Mouse (Mus musculus): Measurements from ENCODE around the gene Rspo1. TPM values are rescaled to one million over a fixed set of nuclear protein-coding genes. Genes with fewer than 3 reads are reported as not detected.

Gene Rspo1
- total and polyA plus RNA-seq, 3 experiments: 0.25 to 0.50 (median 0.31) TPM

DNA sequence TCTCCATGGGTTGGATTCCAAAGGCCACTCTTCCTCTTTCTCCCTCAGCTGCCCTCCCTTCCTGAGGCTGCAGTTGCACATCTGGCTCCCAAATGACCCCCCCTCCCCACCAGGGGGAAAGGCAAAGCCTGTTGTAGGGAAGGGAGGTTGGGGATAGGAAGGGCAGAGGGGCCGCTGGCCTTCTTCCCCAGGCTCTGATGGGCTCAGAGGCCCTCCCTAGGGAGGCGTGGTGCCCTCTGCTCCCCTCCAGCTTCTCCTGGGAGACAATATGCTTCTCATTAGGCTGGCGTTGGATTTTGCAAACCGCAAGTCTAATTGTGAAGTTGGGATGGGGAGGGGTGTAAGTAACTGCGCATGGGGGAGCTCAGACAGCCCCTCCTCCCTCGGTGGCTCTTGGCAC, 17.5 kb upstream of the Rspo1 start:
- H3K27me3 ChIP-seq (replicated peaks): peaks cover 48% of the 10 kb centered on the region
- no peak overlapping the region for H3K27ac ChIP-seq (ENCODE audit: insufficient read depth, low read depth)
- no peak overlapping the region for H3K4me3 ChIP-seq (replicated peaks in 1 of 3; ENCODE audit: low read depth in 2 of 3, low read length in 2 of 3, poor library complexity in 1 of 3)
- dilution Hi-C loops (cut with MboI; ENCODE audit: extremely low pct_ligation_motif_present, extremely low pct_unique_long_range_greater_than_20kb, low sequenced_read_pairs): loop anchor here (25.0 kb wide), 1 partner anchor 94 kb away; the partner anchor contains the start of genes Dnali1 and Snip1
- H3K79me2 ChIP-seq (replicated peaks; ENCODE audit: control insufficient read depth, extremely low read depth, insufficient read depth, poor library complexity, severe bottlenecking): no peaks in the 10 kb centered on the region
- TF ChIP-seq ZNF384 (IDR thresholded peaks at IDR 0.05; ENCODE audit: low read depth, low read length) (no peak), ZMIZ1 (IDR thresholded peaks at IDR 0.05; ENCODE audit: low read depth, low read length) (no peak), MAZ (IDR thresholded peaks at IDR 0.05; ENCODE audit: low read depth, low read length) (no peak), JUND (conservative IDR thresholded peaks at IDR 0.05; ENCODE audit: low read depth, low read length) (no peak), ZKSCAN1 (IDR thresholded peaks at IDR 0.05; ENCODE audit: borderline replicate concordance, low read depth, low read length) (no peak), MAFK (IDR thresholded peaks at IDR 0.05; ENCODE audit: insufficient replicate concordance, low read length) (no peak), IRF4 (IDR thresholded peaks at IDR 0.05; ENCODE audit: low read depth, low read length) (no peak), PAX5 (IDR thresholded peaks at IDR 0.05; ENCODE audit: low read length) (no peak)
- DNase-seq (ENCODE audit: extremely low read depth): no peak
- in situ Hi-C loops (cut with MboI; ENCODE audit: low pct_ligation_motif_present, low pct_unique_long_range_greater_than_20kb, low sequenced_read_pairs): no loop called here
- H3K9ac ChIP-seq (ENCODE audit: insufficient read depth, low read depth): no peak overlapping the region
- no peaks in the 10 kb centered on the region for H3K36me3 ChIP-seq (replicated peaks in 1 of 2; ENCODE audit: control insufficient read depth in 1 of 2, insufficient read depth in 1 of 2, low read length in 1 of 2)
- H3K4me1 ChIP-seq (ENCODE audit: control insufficient read depth in 1 of 2, insufficient read depth in 2 of 2): peaks cover 0 to 3% of the 10 kb centered on the region in 2 experiments; a peak in 1 of 4 replicates
- H3K4me2 ChIP-seq (ENCODE audit: insufficient read depth, low read depth, poor library complexity, severe bottlenecking): no peak overlapping the region
- H3K9me3 ChIP-seq (replicated peaks; ENCODE audit: low read length): peaks cover 4% of the 10 kb centered on the region

DNA sequence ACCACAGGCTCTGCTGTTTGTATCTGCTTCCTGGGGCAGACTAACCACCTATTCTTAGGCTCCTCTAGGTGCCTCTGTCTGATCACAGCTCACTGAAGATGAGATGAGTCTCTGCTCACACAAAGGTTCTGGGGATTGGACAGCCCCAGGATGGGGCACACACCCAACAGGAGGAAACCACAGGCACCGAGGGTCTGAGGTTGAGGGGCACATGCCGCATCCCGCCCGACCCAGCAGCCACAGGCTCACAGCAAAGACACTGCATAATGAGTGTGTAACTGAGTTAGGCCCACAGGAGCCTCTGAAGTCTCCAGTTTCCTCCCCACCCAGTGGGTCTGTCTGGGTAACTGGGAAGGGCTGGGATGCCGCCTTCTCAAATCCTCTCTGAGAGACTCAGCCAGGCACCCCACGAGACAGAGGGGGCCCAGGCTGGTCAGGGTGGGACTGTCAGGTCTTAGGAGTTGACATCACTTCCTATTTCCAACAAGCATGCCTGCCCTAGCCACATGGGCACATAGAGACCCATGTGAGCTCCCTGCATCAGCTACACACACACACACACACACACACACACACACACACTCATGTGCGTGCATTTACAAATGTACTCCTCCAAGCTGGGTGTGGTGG, 16.9 kb upstream of the Rspo1 start:
- Histone ChIP-seq H3K9ac (ENCODE audit: insufficient read depth, low read depth) (no peak overlapping the region), H3K4me1 (ENCODE audit: control insufficient read depth in 1 of 2, insufficient read depth in 2 of 2) (peaks cover 0 to 3% of the 10 kb centered on the region in 2 experiments; a peak in 1 of 4 replicates), H3K36me3 (replicated peaks in 1 of 2; ENCODE audit: control insufficient read depth in 1 of 2, insufficient read depth in 1 of 2, low read length in 1 of 2) (no peaks in the 10 kb centered on the region), H3K9me3 (replicated peaks; ENCODE audit: low read length) (no peaks in the 10 kb centered on the region), H3K4me3 (replicated peaks in 1 of 3; ENCODE audit: low read depth in 2 of 3, low read length in 2 of 3, poor library complexity in 1 of 3) (no peak overlapping the region), H3K79me2 (replicated peaks; ENCODE audit: control insufficient read depth, extremely low read depth, insufficient read depth, poor library complexity, severe bottlenecking) (no peaks in the 10 kb centered on the region), H3K27me3 (replicated peaks) (peaks cover 48% of the 10 kb centered on the region), H3K27ac (ENCODE audit: insufficient read depth, low read depth) (no peak overlapping the region), H3K4me2 (ENCODE audit: insufficient read depth, low read depth, poor library complexity, severe bottlenecking) (no peak overlapping the region)
- TF ChIP-seq POLR2A (IDR thresholded peaks at IDR 0.05; ENCODE audit: low read depth, low read length): no peak
- in situ Hi-C loops (cut with MboI; ENCODE audit: low pct_ligation_motif_present, low pct_unique_long_range_greater_than_20kb, low sequenced_read_pairs): no loop called here
- no peak for DNase-seq (ENCODE audit: extremely low read depth)
- dilution Hi-C loops (cut with MboI; ENCODE audit: extremely low pct_ligation_motif_present, extremely low pct_unique_long_range_greater_than_20kb, low sequenced_read_pairs): loop anchor here (25.0 kb wide), 1 partner anchor 93 kb away; the partner anchor contains the start of genes Dnali1 and Snip1

DNA sequence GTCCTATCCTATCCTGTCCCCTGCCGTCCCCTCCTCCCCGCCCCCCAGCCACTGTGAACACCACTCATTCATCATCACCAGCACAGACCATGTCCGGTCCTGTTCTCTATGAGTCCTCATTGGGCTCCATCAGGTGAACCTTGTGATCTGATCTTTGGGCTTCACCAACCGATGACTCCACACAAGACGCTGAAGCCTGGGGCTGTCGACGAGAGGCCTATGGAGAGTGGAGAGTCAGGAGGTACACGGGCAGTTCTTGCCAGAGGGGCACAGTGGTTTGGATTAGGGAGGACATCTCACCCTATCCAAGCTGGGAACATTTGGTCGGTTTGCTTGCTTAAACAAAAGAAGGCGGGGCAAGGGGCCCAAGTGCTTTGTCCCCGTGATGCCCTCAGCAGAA, 16.0 kb upstream of the Rspo1 start:
- Histone ChIP-seq H3K4me3 (replicated peaks in 1 of 3; ENCODE audit: low read depth in 2 of 3, low read length in 2 of 3, poor library complexity in 1 of 3) (no peak overlapping the region), H3K4me1 (ENCODE audit: control insufficient read depth in 1 of 2, insufficient read depth in 2 of 2) (peaks cover 0 to 3% of the 10 kb centered on the region in 2 experiments; a peak in 1 of 4 replicates), H3K27ac (ENCODE audit: insufficient read depth, low read depth) (no peak overlapping the region), H3K79me2 (replicated peaks; ENCODE audit: control insufficient read depth, extremely low read depth, insufficient read depth, poor library complexity, severe bottlenecking) (no peaks in the 10 kb centered on the region), H3K9ac (ENCODE audit: insufficient read depth, low read depth) (no peak overlapping the region), H3K27me3 (replicated peaks) (peaks cover 51% of the 10 kb centered on the region), H3K9me3 (replicated peaks; ENCODE audit: low read length) (no peaks in the 10 kb centered on the region), H3K36me3 (replicated peaks in 1 of 2; ENCODE audit: control insufficient read depth in 1 of 2, insufficient read depth in 1 of 2, low read length in 1 of 2) (no peaks in the 10 kb centered on the region), H3K4me2 (ENCODE audit: insufficient read depth, low read depth, poor library complexity, severe bottlenecking) (no peak overlapping the region)
- no peak for DNase-seq (ENCODE audit: extremely low read depth)
- dilution Hi-C loops (cut with MboI; ENCODE audit: extremely low pct_ligation_motif_present, extremely low pct_unique_long_range_greater_than_20kb, low sequenced_read_pairs): loop anchor here (25.0 kb wide), 1 partner anchor 92 kb away; the partner anchor contains the start of genes Dnali1 and Snip1
- in situ Hi-C loops (cut with MboI; ENCODE audit: low pct_ligation_motif_present, low pct_unique_long_range_greater_than_20kb, low sequenced_read_pairs): no loop called here
- TF ChIP-seq PAX5 (IDR thresholded peaks at IDR 0.05; ENCODE audit: low read length) (no peak), USF1 (IDR thresholded peaks at IDR 0.05; ENCODE audit: low read depth, low read length) (no peak)

All from CH12.LX (cell line).